Mouse (Mus musculus) lung, postnatal 0 days (tissue): ENCODE measurements around the gene Mtmr12.

Source experiments
- CTCF ChIP-seq: IDR thresholded peaks from 2 replicates; pipeline ENCODE4 v1.5.1; 2016; ENCODE audit warnings: antibody characterized with exemption, mild to moderate bottlenecking
- EP300 ChIP-seq: IDR thresholded peaks from 2 replicates; pipeline ENCODE4 v1.6.1; 2016; ENCODE audit warnings: antibody characterized with exemption, mild to moderate bottlenecking, control low read depth

DNA sequence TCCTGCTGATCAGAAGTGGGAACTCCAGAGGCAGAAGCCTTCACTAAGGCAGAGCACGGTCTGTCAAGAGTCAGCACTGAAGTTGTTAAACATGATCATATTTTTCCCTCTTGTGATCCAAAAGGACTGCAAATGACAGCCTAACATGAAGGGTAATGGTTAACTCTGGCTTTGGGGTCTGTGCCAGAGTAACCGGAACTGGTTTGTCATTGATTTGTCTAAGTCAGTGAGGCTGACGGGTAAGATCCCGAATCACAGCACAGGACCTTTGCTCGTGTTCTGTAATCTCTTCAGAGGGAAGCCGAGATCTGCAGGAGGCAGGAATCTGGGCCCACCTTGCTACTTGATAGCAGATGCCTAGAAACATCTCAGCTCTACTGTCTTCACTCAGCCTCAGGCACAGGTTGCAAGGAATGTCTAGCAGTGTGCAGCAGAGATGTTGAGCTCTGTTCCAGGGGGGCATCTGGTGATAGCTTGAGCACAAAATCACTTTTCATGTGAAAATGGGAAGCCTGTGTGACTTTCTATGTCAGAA, 2.8 kb downstream of the Mtmr12 start:
- no peak for TF ChIP-seq CTCF
- no peak for TF ChIP-seq EP300
